ENCODE assay signal across 29 mouse cellular contexts in genomic region chrX:85304674-85305073, GRCm38 (mm10). TPM values are rescaled to one million over a fixed set of nuclear protein-coding genes. Genes with fewer than 3 reads are reported as not detected.
"Had no signal": no experiment of that assay in that cellular context is flagged by ENCODE, and none has a peak within 500 bp of the region (broad histone marks: within the 10 kb centered on the region; RNA-seq: fewer than 3 reads in every experiment).

No protein-coding gene starts in this region.

- H3K4me3 ChIP-seq: kidney, embryonic 15.5 days; limb, embryonic 12.5 days; limb, embryonic 15.5 days; liver, embryonic 13.5 days had no signal

- H3K27ac ChIP-seq: kidney, embryonic 15.5 days; limb, embryonic 12.5 days; limb, embryonic 15.5 days; liver, embryonic 13.5 days had no signal

- H3K9me3 ChIP-seq: kidney, embryonic 15.5 days; limb, embryonic 12.5 days; limb, embryonic 15.5 days; liver, embryonic 13.5 days had no signal

- H3K4me1 ChIP-seq: kidney, embryonic 15.5 days; limb, embryonic 12.5 days; limb, embryonic 15.5 days; liver, embryonic 13.5 days had no signal

- H3K27me3 ChIP-seq: kidney, embryonic 15.5 days; limb, embryonic 12.5 days; limb, embryonic 15.5 days; liver, embryonic 13.5 days had no signal

- H3K36me3 ChIP-seq: kidney, embryonic 15.5 days; limb, embryonic 12.5 days; limb, embryonic 15.5 days; liver, embryonic 13.5 days had no signal

- DNase-seq: kidney, adult 2 months; kidney, postnatal 10 days; kidney, postnatal 36 days; layer of hippocampus, postnatal 36 days; left cerebral cortex, postnatal 4 days; liver, embryonic 13.5 days; lung, adult 2 months; lung, postnatal 14 days; midbrain, embryonic 14.5 days; thymus, adult 2 months; thymus, postnatal 14 days; thymus, postnatal 4 days had no signal

- H3K9ac ChIP-seq: kidney, embryonic 15.5 days; limb, embryonic 12.5 days; limb, embryonic 15.5 days; liver, embryonic 13.5 days had no signal

- H3K4me2 ChIP-seq: kidney, embryonic 15.5 days; limb, embryonic 12.5 days; limb, embryonic 15.5 days; liver, embryonic 13.5 days; midbrain, embryonic 11.5 days had no signal

RNA-seq across cellular contexts. Expression of gene Fthl17a, which starts 55.2 kb away (rescaled TPM):
- total RNA-seq: layer of hippocampus, adult 8-10 months; layer of hippocampus, postnatal 10 days; layer of hippocampus, postnatal 36 days; left cerebral cortex, adult 8-10 months; left cerebral cortex, postnatal 14 days; left cerebral cortex, postnatal 4 days; megakaryocyte-erythroid progenitor cell, adult 5-6 weeks; midbrain, postnatal 0 days had no signal
- polyA plus RNA-seq: kidney, adult 2 months; kidney, embryonic 15.5 days; limb, embryonic 12.5 days; limb, embryonic 15.5 days; liver, embryonic 13.5 days; liver, embryonic 16.5 days; lung, adult 2 months; lung, embryonic 16.5 days; midbrain, embryonic 11.5 days; midbrain, embryonic 14.5 days; midbrain, postnatal 0 days; neural tube, embryonic 11.5 days; neural tube, embryonic 14.5 days; small intestine, adult 2 months; spleen, adult 2 months; stomach, embryonic 16.5 days; thymus, adult 2 months had no signal
